9 mouse cellular contexts compared by ENCODE assay signal in the genomic region with DNA sequence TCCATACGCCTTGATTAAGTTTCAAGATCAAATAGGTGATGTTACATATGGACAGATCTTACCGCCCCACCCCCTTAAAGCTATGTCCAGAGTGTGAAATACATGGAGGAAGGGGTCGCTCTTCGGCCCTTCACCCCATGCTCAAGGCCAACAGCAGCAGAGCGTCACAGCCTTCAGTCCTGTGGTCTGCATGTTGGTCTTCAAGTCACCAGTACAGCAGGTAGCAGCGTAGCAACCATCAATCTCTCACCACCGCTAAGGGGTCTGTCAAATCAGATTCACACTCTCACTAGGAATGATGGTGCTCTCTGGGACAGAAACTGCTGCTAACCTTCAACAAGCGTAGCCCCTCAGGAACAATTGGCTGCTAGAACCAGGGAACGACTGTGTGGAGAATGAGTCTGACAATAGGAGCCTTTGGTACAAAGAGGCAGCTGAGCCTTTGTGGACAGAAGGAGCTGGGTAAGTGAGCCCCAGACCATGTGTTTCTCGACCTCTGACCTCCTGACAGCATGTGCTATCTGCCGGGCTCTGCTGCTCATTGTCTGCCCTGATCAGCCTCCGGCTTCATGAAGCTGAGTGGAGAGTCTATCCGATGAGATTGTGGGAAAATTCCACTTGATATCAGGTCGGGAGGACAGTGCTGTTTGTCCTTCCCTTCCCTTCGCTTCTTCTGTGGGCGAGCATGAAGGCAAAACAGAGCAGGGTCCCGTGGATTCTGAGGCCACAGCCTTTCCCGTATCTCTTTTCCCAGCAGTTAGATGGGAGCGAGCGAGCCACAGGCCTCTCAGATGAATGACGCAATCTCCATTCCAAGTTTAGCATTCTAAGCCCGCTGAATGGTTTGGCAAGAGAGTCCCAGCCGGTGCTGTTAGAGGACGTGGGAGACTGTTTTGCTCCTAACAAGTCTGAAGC. TPM values are rescaled to one million over a fixed set of nuclear protein-coding genes. Genes with fewer than 3 reads are reported as not detected.
DNase-seq lines count a peak whose midpoint lies in the region; ATAC-seq and TF ChIP-seq lines count a peak whose summit lies in the region.
"Had no signal": no experiment of that assay in that cellular context is flagged by ENCODE, and none has a peak within 500 bp of the region (broad histone marks: within the 10 kb centered on the region; RNA-seq: fewer than 3 reads in every experiment).

No protein-coding gene starts in this region.

- no peak for TF ChIP-seq POLR2A in testis, adult 2 months (IDR thresholded peaks at IDR 0.05; ENCODE audit: control insufficient read depth, low read depth, low read length)

- 0 out of 2 replicates have a peak overlapping the region, but pooled peaks have one; percentile 1 for H3K4me2 ChIP-seq in hindbrain, embryonic 12.5 days (replicated peaks)
- H3K4me2 ChIP-seq in liver, embryonic 12.5 days: 0 out of 2 replicates have a peak overlapping the region, but pooled peaks have one; percentile 14
- 0 out of 2 replicates have a peak overlapping the region, but pooled peaks have one; percentile 11 for H3K4me2 ChIP-seq in neural tube, embryonic 13.5 days
- H3K4me2 ChIP-seq: limb, embryonic 13.5 days had no signal

- H3K9me3 ChIP-seq in hindbrain, embryonic 12.5 days (replicated peaks): no peaks in the 10 kb centered on the region
- no peaks in the 10 kb centered on the region for H3K9me3 ChIP-seq in liver, embryonic 12.5 days (replicated peaks)
- no peaks in the 10 kb centered on the region for H3K9me3 ChIP-seq in neural tube, embryonic 13.5 days
- H3K9me3 ChIP-seq: limb, embryonic 13.5 days had no signal

- H3K27me3 ChIP-seq in testis, adult 2 months (ENCODE audit: control insufficient read depth, insufficient read depth, low read length): no peaks in the 10 kb centered on the region
- no peaks in the 10 kb centered on the region for H3K27me3 ChIP-seq in hindbrain, embryonic 12.5 days
- no peaks in the 10 kb centered on the region for H3K27me3 ChIP-seq in liver, embryonic 12.5 days (replicated peaks)
- no peaks in the 10 kb centered on the region for H3K27me3 ChIP-seq in neural tube, embryonic 13.5 days
- H3K27me3 ChIP-seq: limb, embryonic 13.5 days had no signal

- ATAC-seq in hindbrain, embryonic 12.5 days (ENCODE audit: low FRiP score): peak; percentile 88
- ATAC-seq in liver, embryonic 12.5 days: peak; percentile 62
- peak; percentile 56 for ATAC-seq in neural tube, embryonic 13.5 days (ENCODE audit: low read depth)

- no peak for TF ChIP-seq CTCF in testis, adult 2 months (IDR thresholded peaks at IDR 0.05; ENCODE audit: control insufficient read depth, insufficient read depth, insufficient replicate concordance, low read depth, low read length)

- no peak overlapping the region for H3K9ac ChIP-seq in hindbrain, embryonic 12.5 days
- H3K9ac ChIP-seq in liver, embryonic 12.5 days: no peak overlapping the region
- H3K9ac ChIP-seq in neural tube, embryonic 13.5 days: 0 out of 2 replicates have a peak overlapping the region, but pooled peaks have one; percentile 12
- H3K9ac ChIP-seq: limb, embryonic 13.5 days had no signal

- H3K4me1 ChIP-seq in testis, adult 2 months (ENCODE audit: control insufficient read depth, insufficient read depth, low read length): peaks cover 9% of the 10 kb centered on the region
- peaks cover 13% of the 10 kb centered on the region for H3K4me1 ChIP-seq in hindbrain, embryonic 12.5 days
- H3K4me1 ChIP-seq in liver, embryonic 12.5 days: no peaks in the 10 kb centered on the region
- peaks cover 15% of the 10 kb centered on the region for H3K4me1 ChIP-seq in neural tube, embryonic 13.5 days (replicated peaks)

- H3K36me3 ChIP-seq in testis, adult 2 months (ENCODE audit: control insufficient read depth, insufficient read depth, low read length): no peaks in the 10 kb centered on the region
- H3K36me3 ChIP-seq in hindbrain, embryonic 12.5 days: no peaks in the 10 kb centered on the region
- H3K36me3 ChIP-seq in liver, embryonic 12.5 days: no peaks in the 10 kb centered on the region
- no peaks in the 10 kb centered on the region for H3K36me3 ChIP-seq in neural tube, embryonic 13.5 days
- H3K36me3 ChIP-seq: limb, embryonic 13.5 days had no signal

- peak overlapping the region; percentile 58; the same call in 1 of the 2 replicates for H3K27ac ChIP-seq in testis, adult 2 months (ENCODE audit: control insufficient read depth, insufficient read depth, low read depth, low read length)
- H3K27ac ChIP-seq in hindbrain, embryonic 12.5 days: peak overlapping the region; percentile 66
- H3K27ac ChIP-seq in liver, embryonic 12.5 days: no peak overlapping the region
- H3K27ac ChIP-seq in neural tube, embryonic 13.5 days (replicated peaks): peak overlapping the region; percentile 52; the same call in 1 of the 2 replicates
- H3K27ac ChIP-seq: limb, embryonic 13.5 days had no signal

- WGBS in hindbrain, embryonic 12.5 days: 16% methylated on average over 24 of the region's 24 CpGs
- 56% methylated on average over 24 of the region's 24 CpGs for WGBS in liver, embryonic 12.5 days (ENCODE audit: insufficient replicate concordance)
- 20% methylated on average over 24 of the region's 24 CpGs for WGBS in neural tube, embryonic 13.5 days

- DNase-seq in testis, postnatal 10 days (ENCODE audit: low spot score): no peak
- DNase-seq in frontal cortex, postnatal 36 days (ENCODE audit: low spot score in 2 of 2): peak; percentile 60 to 83
- DNase-seq in urinary bladder, postnatal 10 days (ENCODE audit: low spot score): no peak
- DNase-seq in c-Kit-positive CD71-positive TER-119-positive erythroid progenitor cells, embryonic 14.5 days (ENCODE audit: low spot score): no peak

- peak overlapping the region; percentile 45 for H3K4me3 ChIP-seq in testis, adult 2 months (ENCODE audit: control insufficient read depth, low read depth, low read length)
- no peak overlapping the region for H3K4me3 ChIP-seq in hindbrain, embryonic 12.5 days
- H3K4me3 ChIP-seq in liver, embryonic 12.5 days: no peak overlapping the region
- H3K4me3 ChIP-seq in neural tube, embryonic 13.5 days: no peak overlapping the region
- H3K4me3 ChIP-seq: limb, embryonic 13.5 days had no signal

RNA-seq across cellular contexts. Expression of a gene that starts 47.1 kb away (rescaled TPM):
- 125 and 158 TPM in 2 replicates for polyA plus RNA-seq in testis, adult 2 months (2012; rRNA removed)
- polyA plus RNA-seq in hindbrain, embryonic 12.5 days (2016; fragmentation: Nextera tagmentation; extraction: Ambion mirVana): 15.3 and 18.0 TPM in 2 replicates
- 1.7 and 1.8 TPM in 2 replicates for polyA plus RNA-seq in liver, embryonic 12.5 days (2016; fragmentation: Nextera tagmentation; extraction: Ambion mirVana)
- polyA plus RNA-seq in neural tube, embryonic 13.5 days (2015; fragmentation: Nextera tagmentation; extraction: Ambion mirVana): 10.8 and 12.8 TPM in 2 replicates

Comparison
In these comparisons a context has a peak if more than half of its experiments do, and no peak if none do; other contexts are left out.
1. DNase-seq: peak in frontal cortex, postnatal 36 days (2 of 2); none in testis, postnatal 10 days (single experiment), urinary bladder, postnatal 10 days (single experiment) and c-Kit-positive CD71-positive TER-119-positive erythroid progenitor cells, embryonic 14.5 days (single experiment).
2. Peak in every context shown above with its lines, with median percentiles within 50 percentile points of each other: ATAC-seq and H3K4me2 ChIP-seq.